Mouse (Mus musculus) liver, postnatal 0 days (tissue): Measurements from ENCODE around the gene Ssc4d. TPM values are rescaled to one million over a fixed set of nuclear protein-coding genes. Genes with fewer than 3 reads are reported as not detected.

Experiments used
- ATAC-seq: fragments of 200-750 bp; cut with Nextera tagmentation; 2 replicates; pipeline ENCODE4 v1.8.0; 2017; ENCODE audit warnings: mild to moderate bottlenecking, moderate library complexity
- DNase-seq: peaks from one replicate; pipeline ENCODE4 v3.0.0-alpha.2; 2016
- H3K27ac ChIP-seq: fragments of 300-500 bp; sonication (generic); 2 replicates; pipeline ENCODE4 v1.5.1; 2014; ENCODE audit warnings: antibody characterized with exemption, moderate library complexity, mild to moderate bottlenecking, low read depth
- H3K27me3 ChIP-seq: fragments of 300-500 bp; sonication (generic); 2 replicates; pipeline ENCODE4 v1.6.1; 2014; ENCODE audit warnings: low read length, control low read depth, mixed read lengths; ENCODE audit not compliant: insufficient read depth
- H3K36me3 ChIP-seq: fragments of 300-500 bp; sonication (generic); replicated peaks from 2 replicates; pipeline ENCODE4 v1.6.1; 2014; ENCODE audit warnings: mild to moderate bottlenecking, control low read depth, low read length, moderate library complexity, mixed read lengths; ENCODE audit not compliant: insufficient read depth
- H3K4me1 ChIP-seq: fragments of 300-500 bp; sonication (generic); 2 replicates; pipeline ENCODE4 v1.6.1; 2014; ENCODE audit warnings: antibody characterized with exemption, mild to moderate bottlenecking, control low read depth; ENCODE audit not compliant: insufficient read depth
- H3K4me2 ChIP-seq: fragments of 300-500 bp; sonication (generic); 2 replicates; pipeline ENCODE4 v1.6.1; 2014; ENCODE audit warnings: low read depth, mild to moderate bottlenecking, low read length, moderate library complexity, mixed read lengths
- H3K4me3 ChIP-seq: fragments of 300-500 bp; sonication (generic); 2 replicates; pipeline ENCODE4 v1.5.1; 2014; ENCODE audit warnings: low read depth, low read length
- H3K9ac ChIP-seq: fragments of 300-500 bp; sonication (generic); replicated peaks from 2 replicates; pipeline ENCODE4 v1.6.1; 2014; ENCODE audit warnings: mild to moderate bottlenecking, moderate library complexity
- H3K9me3 ChIP-seq: fragments of 300-500 bp; sonication (generic); 2 replicates; pipeline ENCODE4 v1.6.1; 2016; ENCODE audit warnings: mild to moderate bottlenecking, control low read depth, low read length, mixed read lengths
- CTCF ChIP-seq: sonication (generic); IDR thresholded peaks from 2 replicates; pipeline ENCODE4 v1.5.1; 2016; ENCODE audit warnings: antibody characterized with exemption, low read depth
- EP300 ChIP-seq: IDR thresholded peaks from 2 replicates; pipeline ENCODE4 v1.6.1; 2016; ENCODE audit warnings: antibody characterized with exemption, low read depth, mild to moderate bottlenecking
- WGBS: fragments of 180-500 bp; shearing (Covaris S2); extraction: QIAGEN DNeasy Blood & Tissue Kit; methylation state at CpG from one replicate; pipeline ENCODE4 v1.1.7; 2014; ENCODE audit not compliant: insufficient replicate concordance; 5-methylcytosine and 5-hydroxymethylcytosine counted together
- polyA plus RNA-seq: library from polyadenylated mRNA; unstranded; fragments of >200 nt; fragmentation: Nextera tagmentation; extraction: Ambion mirVana; gene quantifications from 2 replicates; pipeline ENCODE4 v1.2.1, GENCODE M21; 2015

Ssc4d gene
- polyA plus RNA-seq, 1 experiment from 2014 or later: 1.7 TPM

DNA sequence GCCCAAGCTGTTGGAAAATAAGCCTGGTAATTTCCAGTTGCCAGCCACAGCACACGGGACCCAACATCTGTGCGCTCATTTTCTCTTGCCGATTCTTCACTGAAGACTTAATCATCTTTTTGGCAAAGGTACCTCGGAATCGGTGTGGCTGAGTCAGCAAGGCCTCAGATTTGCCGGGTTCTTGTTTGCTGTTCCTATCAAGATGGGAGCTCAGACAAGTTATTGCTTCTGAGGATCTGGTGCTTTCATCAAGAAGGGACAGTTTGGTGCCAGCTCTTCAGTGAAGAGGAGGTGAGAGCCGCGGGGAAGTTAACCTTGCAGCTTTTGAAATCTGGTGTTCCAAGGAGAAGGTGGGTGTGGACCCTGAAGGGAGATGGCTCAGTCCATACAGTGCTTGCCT lies 21.8 kb upstream of the Ssc4d start:
- H3K4me1 ChIP-seq: peaks cover 9% of the 10 kb centered on the region
- H3K9ac ChIP-seq: no peak overlapping the region
- no peak overlapping the region for H3K27ac ChIP-seq
- H3K4me3 ChIP-seq: no peak overlapping the region
- ATAC-seq: no peak
- no peak for TF ChIP-seq CTCF
- no peak for TF ChIP-seq EP300
- no peaks in the 10 kb centered on the region for H3K9me3 ChIP-seq
- 85% methylated on average over 8 of the region's 8 CpGs for WGBS
- H3K27me3 ChIP-seq: no peaks in the 10 kb centered on the region
- H3K36me3 ChIP-seq: 0 out of 2 replicates have a peak, but pooled peaks cover 13% of the 10 kb centered on the region
- no peak for DNase-seq
- H3K4me2 ChIP-seq: no peak overlapping the region

DNA sequence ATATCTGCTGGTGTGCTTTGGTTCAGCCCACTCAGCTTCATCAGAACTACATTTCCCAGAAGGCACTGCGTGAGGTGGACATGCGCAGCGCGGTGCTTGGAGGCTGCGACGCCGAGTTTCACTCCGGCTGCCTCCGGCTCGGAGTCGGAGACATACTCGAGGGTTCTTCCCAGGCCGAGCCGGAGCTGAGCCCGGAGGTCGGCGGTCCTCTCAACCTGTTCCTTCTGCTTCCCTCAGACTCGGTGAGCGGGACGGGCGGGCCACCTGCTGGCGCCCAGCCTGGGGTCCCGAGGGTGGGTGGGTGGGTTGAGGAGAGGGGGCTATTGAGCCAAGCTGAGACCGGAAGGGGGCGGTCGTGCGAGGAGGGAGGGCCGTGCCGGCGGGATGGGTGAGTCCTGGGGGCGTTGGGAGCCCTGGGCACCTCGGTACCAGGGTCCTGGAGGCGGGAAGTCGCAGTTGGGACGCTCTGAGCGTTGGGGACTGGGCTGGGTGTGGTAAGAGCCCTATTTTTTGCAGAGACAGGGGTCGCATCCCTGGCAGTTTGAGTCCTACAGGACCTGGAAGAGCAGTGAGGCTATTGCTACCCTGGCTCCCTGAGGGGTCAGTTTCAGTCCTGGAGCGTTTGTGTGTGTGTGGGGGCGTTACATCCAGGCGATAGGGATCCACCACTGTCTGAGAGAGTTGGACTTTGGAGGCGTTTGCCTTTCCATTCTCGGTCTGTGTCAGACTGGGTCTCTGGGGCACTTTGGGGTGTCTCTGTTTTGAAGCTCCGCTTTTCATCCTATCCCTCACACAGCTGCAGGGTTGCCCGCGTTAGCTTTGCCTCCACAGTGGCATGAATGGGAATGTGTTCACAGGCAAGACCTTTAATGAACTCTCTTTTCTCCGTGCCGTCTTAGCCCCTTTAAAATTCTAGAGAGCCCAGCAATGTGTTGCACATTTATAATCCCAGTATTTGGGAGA lies 20.7 kb upstream of the Ssc4d start, which contains the start of gene Dtx2:
Dtx2 (plus strand) TSS at position 76 of the 963 bp plus-strand sequence.
- peak within 1 kb of the TSS; percentile 77 for H3K9ac ChIP-seq
- H3K4me1 ChIP-seq: peaks cover 9% of the 10 kb centered on the region
- no peaks in the 10 kb centered on the region for H3K27me3 ChIP-seq
- 2% methylated on average over 47 of the region's 47 CpGs for WGBS
- H3K27ac ChIP-seq: peak within 1 kb of the TSS; percentile 79
- TF ChIP-seq EP300 (no peak), CTCF (peak; percentile 33; the same call in 1 of the 2 replicates)
- peak within 1 kb of the TSS; percentile 93 for H3K4me2 ChIP-seq
- ATAC-seq (peak; percentile 95), DNase-seq (peak; percentile 88)
- H3K9me3 ChIP-seq: no peaks in the 10 kb centered on the region
- H3K4me3 ChIP-seq: peak within 1 kb of the TSS; percentile 68
- 0 out of 2 replicates have a peak, but pooled peaks cover 13% of the 10 kb centered on the region for H3K36me3 ChIP-seq

DNA sequence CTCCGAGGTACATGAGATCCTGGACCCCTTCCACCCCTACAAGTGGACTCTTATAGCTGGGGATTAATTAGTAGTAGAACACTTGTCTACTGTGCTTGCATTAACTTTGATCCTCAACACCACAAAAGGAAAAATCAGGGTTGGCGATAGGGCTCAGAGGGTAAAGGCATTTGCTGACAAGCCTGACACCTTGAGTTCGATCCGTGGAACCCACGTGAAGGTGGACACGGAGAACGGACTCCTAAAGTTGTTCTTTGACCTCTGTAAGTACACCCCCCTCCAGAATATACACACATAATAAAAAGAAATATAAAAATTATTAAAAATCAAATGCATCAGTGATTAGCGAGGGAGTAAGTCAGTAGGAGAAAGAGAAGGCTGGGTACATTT lies 20.0 kb upstream of the Ssc4d start:
- ATAC-seq (no peak), DNase-seq (no peak)
- Histone ChIP-seq H3K9me3 (no peaks in the 10 kb centered on the region), H3K36me3 (0 out of 2 replicates have a peak, but pooled peaks cover 13% of the 10 kb centered on the region), H3K4me2 (peak overlapping the region; percentile 93; the same call in 1 of the 2 replicates), H3K27me3 (no peaks in the 10 kb centered on the region), H3K27ac (no peak overlapping the region), H3K9ac (no peak overlapping the region), H3K4me3 (peak overlapping the region; percentile 68), H3K4me1 (peaks cover 9% of the 10 kb centered on the region)
- TF ChIP-seq EP300 (no peak), CTCF (no peak)
- 62% methylated on average over 8 of the region's 8 CpGs for WGBS

DNA sequence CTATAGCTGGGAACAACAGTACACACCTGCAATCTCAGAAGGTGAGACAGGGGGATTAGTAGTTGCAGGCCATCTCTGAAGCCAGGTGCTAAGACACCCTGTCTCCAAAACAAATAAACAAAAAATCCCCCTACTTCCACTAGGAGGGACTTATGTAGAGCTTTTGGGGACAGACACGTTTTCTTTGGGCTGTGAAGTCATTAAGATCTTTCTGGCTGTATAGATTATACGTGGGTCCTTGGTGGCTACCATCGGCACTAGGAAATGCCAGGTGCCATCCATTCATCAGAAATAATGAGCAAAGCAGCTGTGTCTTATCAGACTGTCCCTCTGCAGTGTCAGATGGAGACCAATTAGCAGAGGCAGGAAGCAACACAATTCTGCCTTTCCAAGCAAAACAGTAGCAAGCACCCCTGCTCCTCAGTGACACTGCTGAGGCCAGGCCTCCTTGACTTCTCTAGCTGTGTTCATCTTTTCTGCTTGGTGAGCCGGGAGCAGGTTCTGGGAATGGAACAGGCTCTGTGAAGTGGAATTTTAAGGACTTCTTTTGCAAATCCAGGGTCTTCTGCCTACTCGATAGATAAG lies 19.1 kb upstream of the Ssc4d start:
- Histone ChIP-seq H3K36me3 (0 out of 2 replicates have a peak, but pooled peaks cover 7% of the 10 kb centered on the region), H3K4me2 (no peak overlapping the region), H3K27ac (no peak overlapping the region), H3K4me1 (peaks cover 9% of the 10 kb centered on the region), H3K9me3 (no peaks in the 10 kb centered on the region), H3K9ac (no peak overlapping the region), H3K27me3 (no peaks in the 10 kb centered on the region), H3K4me3 (no peak overlapping the region)
- no peak for TF ChIP-seq EP300
- no peak for TF ChIP-seq CTCF
- ATAC-seq (no peak), DNase-seq (no peak)
- 68% methylated on average over 5 of the region's 5 CpGs for WGBS

DNA sequence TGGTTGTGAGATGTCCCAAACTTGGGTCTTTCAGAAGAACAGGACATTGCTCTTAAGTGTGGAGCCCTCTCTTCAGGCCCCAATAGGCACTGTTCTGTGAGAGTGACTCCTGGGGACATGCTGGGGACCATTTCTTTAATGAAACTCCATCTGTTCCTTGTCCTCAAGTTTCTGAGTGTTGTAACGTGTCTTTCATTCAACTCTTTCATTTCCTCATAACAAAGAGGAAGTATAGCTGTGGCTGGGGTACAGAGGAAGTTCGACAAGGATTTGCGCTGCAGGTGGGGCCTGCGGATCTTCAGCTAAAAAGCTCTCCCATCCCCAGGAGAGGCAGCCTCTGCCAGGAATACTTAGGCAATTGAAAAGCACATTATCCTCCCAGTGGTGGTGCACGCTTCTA lies 16.3 kb upstream of the Ssc4d start:
- no peak for DNase-seq
- H3K4me3 ChIP-seq: no peak overlapping the region
- H3K4me2 ChIP-seq: no peak overlapping the region
- no peaks in the 10 kb centered on the region for H3K27me3 ChIP-seq
- no peak for ATAC-seq
- peaks cover 9% of the 10 kb centered on the region for H3K4me1 ChIP-seq
- H3K36me3 ChIP-seq: no peaks in the 10 kb centered on the region
- H3K9me3 ChIP-seq: no peaks in the 10 kb centered on the region
- WGBS: 30% methylated on average over 5 of the region's 5 CpGs
- H3K9ac ChIP-seq: no peak overlapping the region
- no peak for TF ChIP-seq CTCF
- TF ChIP-seq EP300: no peak
- peak overlapping the region; percentile 29 for H3K27ac ChIP-seq

DNA sequence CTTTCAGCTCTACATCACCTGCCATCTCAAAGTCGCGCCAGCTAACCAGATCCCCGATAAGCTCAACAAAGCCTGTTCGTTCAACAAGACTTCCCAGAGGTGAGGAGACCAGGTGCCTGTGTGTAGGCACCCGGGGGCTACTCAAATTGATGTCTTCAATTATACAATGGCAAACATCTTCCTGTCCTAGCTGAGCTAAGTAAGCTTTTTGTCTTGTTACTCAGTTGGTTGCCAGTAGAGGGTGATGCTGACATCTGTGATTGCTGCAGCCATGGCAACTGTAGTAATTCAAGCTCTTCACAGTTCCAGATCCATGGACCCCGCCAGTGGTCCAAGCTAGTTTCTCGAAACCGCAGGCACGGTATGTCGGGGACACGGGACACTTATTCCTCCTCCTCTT lies 12.9 kb upstream of the Ssc4d start:
- DNase-seq: no peak
- 51% methylated on average over 11 of the region's 11 CpGs for WGBS
- peaks cover 3% of the 10 kb centered on the region for H3K4me1 ChIP-seq
- H3K4me2 ChIP-seq: no peak overlapping the region
- H3K9me3 ChIP-seq: no peaks in the 10 kb centered on the region
- ATAC-seq: no peak
- H3K4me3 ChIP-seq: no peak overlapping the region
- H3K9ac ChIP-seq: no peak overlapping the region
- no peak overlapping the region for H3K27ac ChIP-seq
- TF ChIP-seq CTCF: peak; percentile 58
- TF ChIP-seq EP300: no peak
- H3K36me3 ChIP-seq: no peaks in the 10 kb centered on the region
- no peaks in the 10 kb centered on the region for H3K27me3 ChIP-seq
